Mouse (Mus musculus) embryonic facial prominence, embryonic 12.5 days (tissue): ENCODE results near the gene Abca6. TPM values are rescaled to one million over a fixed set of nuclear protein-coding genes. Genes with fewer than 3 reads are reported as not detected.

Experiments used
- ATAC-seq: fragments of 200-750 bp; cut with Nextera tagmentation; 2 replicates; pipeline ENCODE4 v1.8.0; 2017; ENCODE audit not compliant: insufficient number of reproducible peaks, insufficient read depth, low FRiP score, low TSS enrichment
- H3K27ac ChIP-seq: fragments of 300-500 bp; sonication (generic); 2 replicates; pipeline ENCODE4 v1.5.1; 2016; ENCODE audit warnings: mild to moderate bottlenecking
- H3K27me3 ChIP-seq: fragments of 300-500 bp; sonication (generic); 2 replicates; pipeline ENCODE4 v1.6.1; 2016; ENCODE audit warnings: mild to moderate bottlenecking, moderate library complexity
- H3K36me3 ChIP-seq: fragments of 300-500 bp; sonication (generic); 2 replicates; pipeline ENCODE4 v1.6.1; 2016; ENCODE audit warnings: mild to moderate bottlenecking
- H3K4me1 ChIP-seq: fragments of 300-500 bp; sonication (generic); 2 replicates; pipeline ENCODE4 v1.6.1; 2016
- H3K4me2 ChIP-seq: fragments of 300-500 bp; sonication (generic); replicated peaks from 2 replicates; pipeline ENCODE4 v1.6.1; 2016; ENCODE audit warnings: mild to moderate bottlenecking, moderate library complexity
- H3K4me3 ChIP-seq: fragments of 300-500 bp; sonication (generic); 2 replicates; pipeline ENCODE4 v1.5.1; 2016; ENCODE audit warnings: mild to moderate bottlenecking
- H3K9ac ChIP-seq: fragments of 300-500 bp; sonication (generic); 2 replicates; pipeline ENCODE4 v1.6.1; 2016; ENCODE audit warnings: mild to moderate bottlenecking, moderate library complexity
- H3K9me3 ChIP-seq: fragments of 300-500 bp; sonication (generic); 2 replicates; pipeline ENCODE4 v1.6.1; 2016; ENCODE audit warnings: mild to moderate bottlenecking, moderate library complexity
- WGBS: fragments of 180-500 bp; shearing (Covaris S2); methylation state at CpG from one replicate; pipeline ENCODE4 v1.1.7; 2016; 5-methylcytosine and 5-hydroxymethylcytosine counted together
- polyA plus RNA-seq: library from polyadenylated mRNA; unstranded; fragments of >200 nt; fragmentation: Nextera tagmentation; extraction: Ambion mirVana; gene quantifications from 2 replicates; pipeline ENCODE4 v1.2.1, GENCODE M21; 2016

Gene Abca6
- polyA plus RNA-seq, 1 experiment from 2014 or later, result 0.63 TPM

DNA sequence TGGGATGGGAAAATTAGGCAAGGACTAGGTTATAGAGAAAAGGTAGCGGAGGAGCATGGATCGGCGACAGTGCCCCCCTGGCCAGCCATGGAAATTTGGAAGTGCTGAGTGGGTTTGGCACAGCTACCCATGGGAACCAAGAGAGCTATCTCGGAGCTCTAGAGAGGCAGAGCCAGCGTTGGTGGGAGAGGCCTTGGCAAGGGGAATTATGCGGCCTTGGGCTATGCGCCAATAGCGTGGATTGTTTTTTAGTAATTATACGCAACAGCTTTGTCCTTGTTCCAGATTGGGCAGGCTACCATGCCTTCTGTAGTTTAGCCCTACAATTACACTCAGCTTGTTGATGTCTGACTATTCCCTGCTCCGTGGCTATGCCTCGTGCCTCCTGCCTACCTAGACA, 15.2 kb upstream of the Abca6 start:
- Histone ChIP-seq H3K36me3 (no peaks in the 10 kb centered on the region), H3K4me3 (no peak overlapping the region), H3K27ac (no peak overlapping the region), H3K4me2 (no peak overlapping the region), H3K9ac (no peak overlapping the region), H3K9me3 (no peaks in the 10 kb centered on the region), H3K4me1 (no peaks in the 10 kb centered on the region), H3K27me3 (no peaks in the 10 kb centered on the region)
- WGBS, result 92% methylated on average over 11 of the region's 11 CpGs
- no peak for ATAC-seq

DNA sequence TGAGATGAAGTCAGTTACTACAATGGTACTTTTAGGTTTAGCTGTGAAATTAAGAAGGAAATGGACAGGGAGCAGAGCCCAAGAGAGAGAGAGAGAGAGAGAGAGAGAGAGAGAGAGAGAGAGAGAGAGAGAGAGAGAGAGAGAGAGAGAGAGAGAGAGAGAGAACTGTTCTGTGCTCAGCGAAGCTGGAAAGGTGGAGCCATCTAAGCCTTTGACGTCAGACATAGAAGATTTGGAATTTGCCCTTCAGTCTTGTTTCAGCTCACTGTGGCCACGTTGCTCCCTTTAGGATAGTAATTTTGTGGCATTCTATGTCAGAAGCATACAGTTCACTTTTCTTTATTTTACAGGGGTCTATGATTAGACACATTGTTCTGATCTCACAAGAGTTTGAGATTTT, 10.3 kb upstream of the Abca6 start:
- Histone ChIP-seq H3K4me3 (no peak overlapping the region), H3K27me3 (no peaks in the 10 kb centered on the region), H3K27ac (no peak overlapping the region), H3K36me3 (no peaks in the 10 kb centered on the region), H3K4me2 (no peak overlapping the region), H3K9me3 (no peaks in the 10 kb centered on the region), H3K4me1 (no peaks in the 10 kb centered on the region), H3K9ac (no peak overlapping the region)
- ATAC-seq, result no peak
- WGBS, result 73% methylated on average over 3 of the region's 3 CpGs

DNA sequence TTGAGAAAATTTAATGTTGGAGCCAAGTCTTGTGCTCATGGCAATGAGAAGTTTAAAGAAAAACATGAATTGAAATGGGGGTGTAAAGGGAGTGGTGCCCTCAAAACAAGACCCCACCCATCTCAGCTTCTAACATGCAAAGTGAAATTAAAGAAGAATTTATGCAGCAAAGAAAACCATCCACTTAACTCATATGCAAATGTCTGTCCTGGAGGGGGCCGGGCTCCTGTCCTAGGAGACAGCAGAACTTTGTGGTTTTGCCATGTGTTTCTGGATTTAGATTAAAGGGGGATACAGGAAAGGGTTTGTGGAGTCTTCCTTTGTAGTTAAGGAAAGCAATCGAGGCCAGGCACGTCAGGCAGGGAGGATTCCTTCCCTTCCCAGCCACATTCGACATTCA, 6.3 kb upstream of the Abca6 start:
- H3K36me3 ChIP-seq, result no peaks in the 10 kb centered on the region
- H3K4me3 ChIP-seq, result no peak overlapping the region
- H3K4me1 ChIP-seq, result no peaks in the 10 kb centered on the region
- no peak for ATAC-seq
- H3K27ac ChIP-seq, result no peak overlapping the region
- WGBS, result 60% methylated on average over 4 of the region's 4 CpGs
- H3K27me3 ChIP-seq, result no peaks in the 10 kb centered on the region
- H3K9me3 ChIP-seq, result no peaks in the 10 kb centered on the region
- H3K4me2 ChIP-seq, result no peak overlapping the region
- no peak overlapping the region for H3K9ac ChIP-seq

DNA sequence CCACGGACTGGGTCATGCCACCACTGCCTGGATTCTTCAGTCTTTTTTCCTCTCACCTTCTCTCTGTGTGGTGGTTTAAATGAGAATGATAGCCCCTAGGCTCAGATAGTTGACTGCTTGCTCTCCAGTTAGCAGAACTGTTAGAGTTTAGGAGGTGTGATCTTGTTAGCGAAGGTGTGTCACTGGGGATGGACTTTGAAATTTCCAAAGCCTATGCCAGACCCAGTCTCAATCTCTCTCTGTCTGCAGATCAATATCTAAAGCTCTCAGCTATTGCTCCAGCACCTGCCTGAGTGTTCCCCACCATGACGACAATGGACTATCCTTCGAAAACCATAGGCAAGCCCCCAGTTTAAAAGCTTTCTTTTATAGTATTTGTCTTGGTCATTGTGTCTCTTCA, 5.5 kb upstream of the Abca6 start:
- no peak for ATAC-seq
- H3K4me2 ChIP-seq, result no peak overlapping the region
- H3K9ac ChIP-seq, result no peak overlapping the region
- no peaks in the 10 kb centered on the region for H3K9me3 ChIP-seq
- H3K27ac ChIP-seq, result no peak overlapping the region
- no peaks in the 10 kb centered on the region for H3K4me1 ChIP-seq
- H3K27me3 ChIP-seq, result no peaks in the 10 kb centered on the region
- H3K4me3 ChIP-seq, result no peak overlapping the region
- 93% methylated on average over 4 of the region's 4 CpGs for WGBS
- no peaks in the 10 kb centered on the region for H3K36me3 ChIP-seq

DNA sequence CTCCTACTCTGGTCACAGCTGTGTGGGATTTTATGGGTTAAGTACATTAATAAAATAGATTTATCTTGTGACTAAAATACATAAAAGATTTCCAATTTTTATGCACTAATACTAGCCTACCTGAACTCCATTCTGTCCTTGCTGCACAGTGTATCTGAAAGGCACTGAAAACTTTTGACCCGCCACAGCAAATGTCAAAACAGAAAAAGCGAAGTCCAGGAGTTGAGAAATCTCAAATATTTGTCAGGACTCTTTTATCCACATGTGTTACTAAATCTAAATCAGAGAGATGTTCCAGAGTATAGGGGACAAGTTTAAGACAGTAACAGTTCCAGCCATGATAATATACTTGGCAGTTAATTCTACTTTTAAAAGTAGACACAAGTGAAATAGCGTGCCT, 680 bp upstream of the Abca6 start:
- H3K27ac ChIP-seq, result no peak overlapping the region
- no peak overlapping the region for H3K9ac ChIP-seq
- WGBS, result 71% methylated on average over 3 of the region's 3 CpGs

DNA sequence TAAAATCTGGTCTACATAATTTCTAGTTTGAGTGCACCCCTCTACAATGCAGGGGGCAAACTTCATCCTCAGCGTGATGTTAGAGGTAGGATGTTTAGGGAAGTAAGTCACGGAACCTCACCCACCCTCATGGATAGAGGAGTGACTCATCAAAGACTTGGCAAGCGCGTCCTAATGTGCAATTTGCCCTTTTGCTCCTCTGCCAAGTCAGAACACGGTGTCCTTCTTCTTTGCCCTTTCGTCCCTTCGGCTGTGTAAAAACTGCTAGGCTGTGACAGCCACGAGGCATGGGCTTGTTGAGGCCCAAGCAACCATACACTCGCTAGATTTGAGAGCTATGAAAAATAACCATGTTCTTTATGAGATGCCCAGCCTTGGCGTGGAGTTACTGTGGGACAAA, 6.8 kb downstream of the Abca6 start:
- no peaks in the 10 kb centered on the region for H3K27me3 ChIP-seq
- H3K4me1 ChIP-seq, result no peaks in the 10 kb centered on the region
- 92% methylated on average over 10 of the region's 10 CpGs for WGBS
- no peak overlapping the region for H3K27ac ChIP-seq
- ATAC-seq, result no peak
- H3K36me3 ChIP-seq, result no peaks in the 10 kb centered on the region
- H3K9ac ChIP-seq, result no peak overlapping the region
- H3K4me3 ChIP-seq, result no peak overlapping the region
- H3K4me2 ChIP-seq, result no peak overlapping the region
- H3K9me3 ChIP-seq, result no peaks in the 10 kb centered on the region

More for the DNA sequence above, 680 bp upstream of the Abca6 start:
- H3K4me3 ChIP-seq, result no peak overlapping the region
- no peaks in the 10 kb centered on the region for H3K36me3 ChIP-seq
- H3K27me3 ChIP-seq, result no peaks in the 10 kb centered on the region
- H3K4me1 ChIP-seq, result no peaks in the 10 kb centered on the region
- no peak for ATAC-seq
- H3K4me2 ChIP-seq, result no peak overlapping the region
- H3K9me3 ChIP-seq, result no peaks in the 10 kb centered on the region

DNA sequence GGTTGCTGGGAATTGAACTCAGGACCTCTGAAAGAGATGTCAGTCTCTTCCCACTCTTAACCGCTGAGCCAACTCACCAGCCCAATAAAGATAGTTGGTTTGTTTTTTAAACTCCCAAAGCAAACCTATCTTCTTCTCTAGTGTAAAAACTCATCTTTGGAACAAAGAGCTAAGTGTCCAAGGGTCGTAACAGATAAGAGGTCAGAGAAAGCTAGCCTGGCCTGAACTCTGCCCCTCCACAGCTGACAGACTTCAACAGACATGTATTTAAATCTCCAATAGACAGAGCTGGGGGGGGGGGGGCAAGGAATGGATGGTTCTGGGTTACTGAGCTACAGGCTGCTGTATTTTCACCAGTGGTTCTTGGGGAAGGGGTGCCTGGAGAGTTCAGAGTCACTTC, 14.1 kb downstream of the Abca6 start:
- Histone ChIP-seq H3K36me3 (no peaks in the 10 kb centered on the region), H3K4me3 (no peak overlapping the region), H3K4me1 (no peaks in the 10 kb centered on the region), H3K27me3 (no peaks in the 10 kb centered on the region), H3K9me3 (no peaks in the 10 kb centered on the region), H3K27ac (no peak overlapping the region), H3K9ac (no peak overlapping the region), H3K4me2 (no peak overlapping the region)
- WGBS, result 68% methylated on average over 2 of the region's 2 CpGs
- ATAC-seq, result no peak

DNA sequence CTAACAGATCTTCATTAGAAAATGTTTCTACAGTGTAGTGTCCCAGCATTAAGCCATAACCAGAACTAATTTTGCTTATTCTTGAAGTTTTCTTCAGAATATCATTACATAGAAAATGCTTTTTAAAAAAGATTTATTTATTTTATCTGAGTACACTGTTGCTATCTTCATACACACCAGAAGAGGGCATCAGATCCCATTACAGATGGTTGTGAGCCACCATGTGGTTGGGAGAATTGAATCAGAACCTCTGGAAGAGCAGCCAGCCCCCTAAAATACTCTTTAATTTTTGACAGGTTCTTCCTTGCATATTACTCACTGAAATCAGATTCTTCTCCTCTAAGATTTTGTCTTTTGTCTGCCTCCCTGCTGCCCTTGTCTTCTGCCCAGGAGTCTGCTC, 18.6 kb downstream of the Abca6 start:
- Histone ChIP-seq H3K9me3 (no peaks in the 10 kb centered on the region), H3K4me3 (no peak overlapping the region), H3K4me2 (no peak overlapping the region), H3K27ac (no peak overlapping the region), H3K27me3 (no peaks in the 10 kb centered on the region), H3K36me3 (no peaks in the 10 kb centered on the region), H3K4me1 (no peaks in the 10 kb centered on the region), H3K9ac (no peak overlapping the region)
- no peak for ATAC-seq

DNA sequence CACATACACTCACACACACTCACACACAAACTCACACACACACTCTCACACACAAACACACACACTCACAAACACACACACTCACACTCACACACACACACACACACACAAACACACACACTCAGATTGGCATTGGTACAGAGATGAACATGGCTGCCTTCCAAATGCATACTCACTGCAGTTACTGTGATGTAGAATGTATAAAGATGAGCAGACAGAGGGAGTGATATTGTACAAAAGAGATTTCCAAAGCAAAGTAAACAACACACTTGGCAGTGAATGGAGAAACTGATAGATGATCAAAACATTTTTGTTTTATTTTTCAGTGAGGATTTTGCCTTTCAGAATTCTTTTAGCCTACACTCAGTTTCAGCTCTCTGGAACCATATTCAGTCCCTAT, 34.5 kb downstream of the Abca6 start:
- H3K27ac ChIP-seq, result no peak overlapping the region
- H3K9ac ChIP-seq, result no peak overlapping the region
- no peaks in the 10 kb centered on the region for H3K36me3 ChIP-seq
- H3K4me1 ChIP-seq, result no peaks in the 10 kb centered on the region
- no peak overlapping the region for H3K4me2 ChIP-seq
- ATAC-seq, result no peak
- no peaks in the 10 kb centered on the region for H3K9me3 ChIP-seq
- no peak overlapping the region for H3K4me3 ChIP-seq
- no peaks in the 10 kb centered on the region for H3K27me3 ChIP-seq

DNA sequence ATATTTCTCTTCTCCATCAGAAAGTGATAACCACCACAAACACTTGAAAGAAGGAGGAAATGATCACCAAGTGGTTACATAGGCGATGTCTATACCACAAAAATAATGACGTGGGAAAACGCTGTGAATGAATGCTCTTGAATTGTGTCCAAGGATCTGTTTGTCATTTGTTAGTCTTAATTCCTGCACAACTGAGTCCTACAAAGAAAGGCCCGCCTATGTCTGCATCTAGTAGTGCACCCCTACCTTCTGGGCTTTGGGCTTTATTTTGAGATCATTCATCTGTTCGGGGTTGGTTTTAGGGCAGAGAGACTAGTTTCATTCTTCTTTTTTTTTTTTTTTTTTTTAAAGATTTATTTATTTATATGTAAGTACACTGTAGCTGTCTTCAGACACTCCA, 47.6 kb downstream of the Abca6 start:
- H3K36me3 ChIP-seq, result no peaks in the 10 kb centered on the region
- H3K9ac ChIP-seq, result no peak overlapping the region
- H3K27me3 ChIP-seq, result no peaks in the 10 kb centered on the region
- no peaks in the 10 kb centered on the region for H3K9me3 ChIP-seq
- no peaks in the 10 kb centered on the region for H3K4me1 ChIP-seq
- H3K27ac ChIP-seq, result no peak overlapping the region
- H3K4me3 ChIP-seq, result no peak overlapping the region
- no peak overlapping the region for H3K4me2 ChIP-seq
- no peak for ATAC-seq
- 85% methylated on average over 5 of the region's 5 CpGs for WGBS

DNA sequence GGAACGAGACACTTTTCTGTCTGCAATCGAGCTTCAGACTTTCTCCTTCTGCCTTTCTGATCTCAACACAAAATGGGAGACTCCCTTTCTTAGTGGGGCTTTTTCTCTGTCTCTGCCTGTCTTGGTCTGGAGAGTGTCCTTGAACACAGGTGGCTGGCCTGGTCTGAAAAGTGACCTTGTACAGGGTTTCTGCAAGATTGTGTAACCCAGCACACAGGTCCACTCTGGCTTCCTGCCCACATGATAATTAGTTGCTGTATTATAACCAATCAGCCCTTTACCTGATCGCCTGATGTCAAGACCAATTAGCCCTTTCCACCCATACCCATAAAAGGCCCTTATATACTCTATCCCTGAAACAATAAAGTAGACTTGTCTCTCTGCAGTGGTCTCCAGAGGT, 52.7 kb downstream of the Abca6 start:
- H3K4me3 ChIP-seq, result no peak overlapping the region
- H3K9me3 ChIP-seq, result no peaks in the 10 kb centered on the region
- ATAC-seq, result no peak
- 84% methylated on average over 3 of the region's 3 CpGs for WGBS
- no peak overlapping the region for H3K9ac ChIP-seq
- no peak overlapping the region for H3K27ac ChIP-seq
- H3K36me3 ChIP-seq, result no peaks in the 10 kb centered on the region
- no peaks in the 10 kb centered on the region for H3K27me3 ChIP-seq
- H3K4me1 ChIP-seq, result no peaks in the 10 kb centered on the region
- H3K4me2 ChIP-seq, result no peak overlapping the region

DNA sequence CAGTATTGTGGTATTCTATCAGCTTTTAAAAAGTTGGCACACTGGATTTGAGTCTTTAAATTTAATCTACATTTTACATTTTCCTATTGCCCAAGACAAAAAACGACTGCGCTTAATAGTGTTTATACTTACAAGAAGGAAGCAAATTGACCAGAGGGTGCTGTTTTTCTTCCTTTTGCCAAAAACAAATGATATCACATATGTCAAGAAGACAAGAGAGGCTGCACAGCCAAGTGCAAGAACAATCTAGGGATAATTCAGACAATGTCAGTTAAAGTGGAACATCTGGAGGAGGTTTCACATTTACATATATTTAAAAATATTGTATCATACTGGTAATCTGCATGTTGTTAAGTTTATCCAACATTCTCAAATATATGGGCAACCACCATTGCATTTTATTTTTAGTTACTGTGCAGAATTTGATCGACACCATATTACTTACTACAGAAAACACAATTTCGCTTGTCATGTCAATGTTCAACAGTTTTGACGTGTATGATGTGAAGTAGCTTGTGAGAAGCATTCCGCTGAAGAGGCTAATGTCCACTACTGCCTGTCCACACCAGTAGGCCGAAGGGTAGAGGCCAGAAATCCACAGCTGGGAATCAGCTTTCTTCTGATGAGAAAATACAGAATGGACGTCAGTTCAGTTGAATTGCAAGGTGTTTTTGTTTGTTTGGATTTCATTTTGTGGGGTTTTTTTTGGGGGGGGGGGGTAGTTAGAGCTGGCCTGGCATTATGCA, 54.8 kb downstream of the Abca6 start:
- Histone ChIP-seq H3K36me3 (no peaks in the 10 kb centered on the region), H3K9me3 (no peaks in the 10 kb centered on the region), H3K27ac (no peak overlapping the region), H3K4me1 (no peaks in the 10 kb centered on the region), H3K4me3 (no peak overlapping the region), H3K27me3 (no peaks in the 10 kb centered on the region), H3K4me2 (no peak overlapping the region), H3K9ac (no peak overlapping the region)
- no peak for ATAC-seq
- 85% methylated on average over 8 of the region's 8 CpGs for WGBS

DNA sequence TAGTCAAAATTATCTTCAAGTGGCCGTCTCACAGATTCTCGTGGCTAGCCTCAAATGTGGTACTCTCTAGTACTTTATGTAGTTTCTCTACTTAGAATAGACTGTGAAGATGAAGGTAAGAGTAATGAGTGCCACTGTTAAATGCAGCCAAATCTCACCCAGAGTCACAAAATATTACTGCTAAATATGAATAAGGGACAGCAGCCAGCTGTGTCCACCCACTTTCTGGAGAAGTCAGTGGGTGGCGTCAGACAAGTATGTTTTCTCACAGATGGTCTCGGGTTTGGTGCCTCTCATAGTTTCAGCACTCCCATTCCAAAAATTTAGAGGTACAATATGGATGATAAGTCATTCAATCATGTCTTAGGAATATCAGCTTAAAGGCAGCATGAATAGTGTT, 56.3 kb downstream of the Abca6 start:
- H3K27ac ChIP-seq, result no peak overlapping the region
- no peak overlapping the region for H3K4me3 ChIP-seq
- ATAC-seq, result no peak
- H3K9me3 ChIP-seq, result no peaks in the 10 kb centered on the region
- 94% methylated on average over 4 of the region's 4 CpGs for WGBS
- H3K4me1 ChIP-seq, result no peaks in the 10 kb centered on the region
- no peak overlapping the region for H3K9ac ChIP-seq
- no peak overlapping the region for H3K4me2 ChIP-seq
- no peaks in the 10 kb centered on the region for H3K27me3 ChIP-seq
- no peaks in the 10 kb centered on the region for H3K36me3 ChIP-seq
